Mouse (Mus musculus): ENCODE results near the gene Wtap. TPM values are rescaled to one million over a fixed set of nuclear protein-coding genes. Genes with fewer than 3 reads are reported as not detected.
"Not testable (repeated sequence)": the region's sequence is repeated elsewhere in the genome, so short reads cannot be mapped to it uniquely, and the experiment has no call there.

Wtap gene
- total and polyA plus RNA-seq, 3 experiments = 63.5 to 74.0 TPM; not detected in 1

GRCm38 (mm10) chr17:12935719-12936118 is 58.2 kb downstream of the Wtap start:
- Histone ChIP-seq H3K4me3 (ENCODE audit: control insufficient read depth in 1 of 2, insufficient read depth in 1 of 2, low read depth in 2 of 2, low read length in 2 of 2) (no peak overlapping the region), H3K4me1 (ENCODE audit: control insufficient read depth in 1 of 2, insufficient read depth in 2 of 2, low read length in 2 of 2) (peaks cover 0 to 2% of the 10 kb centered on the region in 2 experiments; a peak in 1 of 4 replicates), H3K9me3 (replicated peaks; ENCODE audit: insufficient read depth, low read length) (no peaks in the 10 kb centered on the region), H3K27me3 (ENCODE audit: control insufficient read depth in 1 of 2, insufficient read depth in 2 of 2, low read length in 2 of 2) (no peaks in the 10 kb centered on the region), H3K9ac (ENCODE audit: control insufficient read depth, low read depth, low read length, poor library complexity, severe bottlenecking) (no peak overlapping the region), H3K27ac (ENCODE audit: control insufficient read depth, low read depth, low read length) (no peak overlapping the region), H3K36me3 (ENCODE audit: control insufficient read depth in 1 of 2, insufficient read depth in 2 of 2, low read length in 2 of 2) (no peaks in the 10 kb centered on the region), H3K79me2 (ENCODE audit: control insufficient read depth, insufficient read depth, low read length, poor library complexity) (no peaks in the 10 kb centered on the region)
- DNase-seq (ENCODE audit: low read depth, low spot score) = no peak
- no peak for TF ChIP-seq E2F4 (IDR thresholded peaks at IDR 0.05; ENCODE audit: borderline replicate concordance, low read depth, low read length)

GRCm38 (mm10) chr17:12931576-12931975 is 62.4 kb downstream of the Wtap start:
- not testable (repeated sequence) for H3K9ac ChIP-seq (ENCODE audit: control insufficient read depth, low read depth, low read length, poor library complexity, severe bottlenecking)

GRCm38 (mm10) chr17:12925703-12926180 is 68.2 kb downstream of the Wtap start:
- no peaks in the 10 kb centered on the region for H3K27me3 ChIP-seq (ENCODE audit: control insufficient read depth in 1 of 2, insufficient read depth in 2 of 2, low read length in 2 of 2)
- H3K9ac ChIP-seq (ENCODE audit: control insufficient read depth, low read depth, low read length, poor library complexity, severe bottlenecking) = no peak overlapping the region
- peaks cover 0 to 29% of the 10 kb centered on the region in 2 experiments; a peak in 3 of 4 replicates for H3K36me3 ChIP-seq (ENCODE audit: control insufficient read depth in 1 of 2, insufficient read depth in 2 of 2, low read length in 2 of 2)
- no peak for DNase-seq (ENCODE audit: low read depth, low spot score)
- no peaks in the 10 kb centered on the region for H3K9me3 ChIP-seq (replicated peaks; ENCODE audit: insufficient read depth, low read length)
- H3K4me3 ChIP-seq (ENCODE audit: control insufficient read depth in 1 of 2, insufficient read depth in 1 of 2, low read depth in 2 of 2, low read length in 2 of 2) = no peak overlapping the region
- no peak overlapping the region for H3K27ac ChIP-seq (ENCODE audit: control insufficient read depth, low read depth, low read length)
- TF ChIP-seq ZKSCAN1 (IDR thresholded peaks at IDR 0.05; ENCODE audit: low read depth, low read length) (no peak), POLR2A (IDR thresholded peaks at IDR 0.05; ENCODE audit: control insufficient read depth in 1 of 2, insufficient read depth in 1 of 2, low read depth in 1 of 2, low read length in 2 of 2, poor library complexity in 1 of 2) (peak in 1 of 2 experiments; percentile 26; a peak in 1 of 4 replicates), POLR2AphosphoS2 (IDR thresholded peaks at IDR 0.05; ENCODE audit: low read length) (peak; percentile 52), CHD1 (IDR thresholded peaks at IDR 0.05; ENCODE audit: low read depth, low read length) (no peak), TCF12 (IDR thresholded peaks at IDR 0.05; ENCODE audit: low read depth, low read length) (no peak), ZC3H11A (IDR thresholded peaks at IDR 0.05; ENCODE audit: low read depth, low read length) (no peak), ZNF384 (IDR thresholded peaks at IDR 0.05; ENCODE audit: low read depth, low read length) (no peak), EP300 (IDR thresholded peaks at IDR 0.05; ENCODE audit: low read depth in 1 of 2, low read length in 2 of 2) (no peak), MYB (IDR thresholded peaks at IDR 0.05; ENCODE audit: low read depth, low read length) (0 out of 2 replicates have a peak, but pooled peaks have one; percentile 17)
- H3K4me1 ChIP-seq (ENCODE audit: control insufficient read depth in 1 of 2, insufficient read depth in 2 of 2, low read length in 2 of 2) = no peaks in the 10 kb centered on the region
- H3K79me2 ChIP-seq (ENCODE audit: control insufficient read depth, insufficient read depth, low read length, poor library complexity) = no peaks in the 10 kb centered on the region

More at GRCm38 (mm10) chr17:12931576-12931975, 62.4 kb downstream of the Wtap start:
- DNase-seq (ENCODE audit: low read depth, low spot score); H3K27ac ChIP-seq (ENCODE audit: control insufficient read depth, low read depth, low read length); H3K4me1 ChIP-seq (ENCODE audit: control insufficient read depth in 1 of 2, insufficient read depth in 2 of 2, low read length in 2 of 2); H3K36me3 ChIP-seq (ENCODE audit: control insufficient read depth in 1 of 2, insufficient read depth in 2 of 2, low read length in 2 of 2); H3K79me2 ChIP-seq (ENCODE audit: control insufficient read depth, insufficient read depth, low read length, poor library complexity); H3K9me3 ChIP-seq (replicated peaks; ENCODE audit: insufficient read depth, low read length); H3K27me3 ChIP-seq (ENCODE audit: control insufficient read depth in 1 of 2, insufficient read depth in 2 of 2, low read length in 2 of 2); H3K4me3 ChIP-seq (ENCODE audit: control insufficient read depth in 1 of 2, insufficient read depth in 1 of 2, low read depth in 2 of 2, low read length in 2 of 2): not testable (repeated sequence)

Measured in MEL (cell line).